Mouse (Mus musculus): ENCODE measurements around the gene Enox1. TPM values are rescaled to one million over a fixed set of nuclear protein-coding genes. Genes with fewer than 3 reads are reported as not detected.
"Not testable (repeated sequence)": the region's sequence is repeated elsewhere in the genome, so short reads cannot be mapped to it uniquely, and the experiment has no call there.

Enox1 gene
- total RNA-seq, 4 experiments from 2014 or later: 0.31 to 1.0 (median 0.69) TPM

DNA sequence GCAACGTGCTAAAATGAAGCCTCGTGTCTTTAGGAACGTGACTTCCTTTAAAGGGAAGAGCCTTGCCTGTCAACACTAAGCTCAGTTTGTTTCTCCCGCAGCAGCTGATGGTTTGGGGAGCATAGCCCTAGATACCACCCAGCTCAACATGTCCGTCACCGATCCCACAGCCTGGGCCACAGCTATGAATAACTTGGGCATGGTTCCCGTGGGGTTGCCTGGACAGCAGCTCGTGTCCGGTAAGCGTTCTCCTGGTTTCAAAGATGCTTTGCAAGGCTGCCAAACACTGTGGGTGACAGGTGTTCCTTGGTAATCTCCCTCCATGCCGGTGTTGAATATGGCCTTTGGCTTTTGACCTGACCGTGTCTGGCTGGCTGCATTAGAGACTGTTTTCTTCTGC lies 351.5 kb downstream of the Enox1 start:
- peak; percentile 47 to 70 for DNase-seq (ENCODE audit: low spot score in 2 of 2)

- no peak for DNase-seq (ENCODE audit: low spot score in 2 of 2)
Observed at GRCm38 (mm10) chr14:77509042-77509441, 352.5 kb downstream of the Enox1 start.

- no peak for DNase-seq (ENCODE audit: low spot score in 2 of 2)
Observed at GRCm38 (mm10) chr14:77509924-77510323, 353.4 kb downstream of the Enox1 start.

DNA sequence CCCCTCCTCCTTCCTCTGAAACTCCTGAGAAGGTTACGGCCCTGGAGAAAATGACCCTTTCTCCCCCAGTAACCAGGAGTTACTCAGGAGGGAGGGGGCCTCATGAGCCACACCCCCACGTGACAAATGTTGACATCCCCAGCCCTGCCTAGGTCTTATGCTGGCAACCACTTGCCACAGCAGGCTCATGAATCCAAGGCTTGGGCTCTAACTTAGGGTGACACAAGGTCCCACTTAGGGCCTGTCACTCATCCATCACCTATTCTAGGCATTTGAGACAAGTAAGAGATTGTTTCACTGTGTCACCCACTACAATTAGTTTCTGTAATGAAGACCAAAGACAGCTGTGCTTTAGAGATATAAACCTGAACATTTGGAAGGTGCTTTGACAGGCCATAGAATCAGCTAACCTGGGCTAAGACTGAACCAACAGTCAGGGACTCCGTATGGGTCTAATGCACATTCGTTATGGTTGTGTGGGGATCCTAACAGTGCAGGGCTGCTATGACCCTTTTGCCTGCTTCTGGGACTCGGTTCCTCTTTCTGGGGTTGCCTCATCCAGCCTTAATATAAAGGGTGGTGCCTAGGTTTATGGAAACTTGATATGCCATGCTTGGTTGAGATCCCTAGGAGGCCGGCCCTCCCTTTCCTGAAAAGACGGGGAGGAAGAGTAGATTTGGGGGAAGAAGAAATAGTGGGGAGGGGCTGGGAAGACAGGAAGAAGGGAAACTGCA lies 354.7 kb downstream of the Enox1 start:
- DNase-seq (ENCODE audit: low spot score in 2 of 2): no peak

DNA sequence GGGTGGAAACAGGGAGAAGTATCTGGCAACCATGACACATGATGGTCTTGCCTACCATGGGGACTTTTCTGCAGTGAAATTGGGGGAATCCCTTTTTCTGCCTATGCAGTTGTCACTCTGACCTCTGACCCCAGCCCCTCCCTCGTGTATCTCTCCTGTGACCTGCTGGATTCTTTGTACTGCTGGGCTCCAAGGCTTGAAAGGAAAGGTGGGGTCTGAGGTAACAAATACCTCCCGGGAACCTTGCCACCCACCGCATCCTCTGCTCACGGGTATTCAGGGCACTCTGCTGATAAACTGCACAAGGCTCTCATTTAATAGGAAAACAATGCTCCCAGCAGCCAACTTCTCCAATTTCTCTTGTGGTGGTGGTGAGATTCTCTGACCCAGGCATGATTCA lies 361.5 kb downstream of the Enox1 start:
- DNase-seq (ENCODE audit: low spot score in 2 of 2): no peak

DNA sequence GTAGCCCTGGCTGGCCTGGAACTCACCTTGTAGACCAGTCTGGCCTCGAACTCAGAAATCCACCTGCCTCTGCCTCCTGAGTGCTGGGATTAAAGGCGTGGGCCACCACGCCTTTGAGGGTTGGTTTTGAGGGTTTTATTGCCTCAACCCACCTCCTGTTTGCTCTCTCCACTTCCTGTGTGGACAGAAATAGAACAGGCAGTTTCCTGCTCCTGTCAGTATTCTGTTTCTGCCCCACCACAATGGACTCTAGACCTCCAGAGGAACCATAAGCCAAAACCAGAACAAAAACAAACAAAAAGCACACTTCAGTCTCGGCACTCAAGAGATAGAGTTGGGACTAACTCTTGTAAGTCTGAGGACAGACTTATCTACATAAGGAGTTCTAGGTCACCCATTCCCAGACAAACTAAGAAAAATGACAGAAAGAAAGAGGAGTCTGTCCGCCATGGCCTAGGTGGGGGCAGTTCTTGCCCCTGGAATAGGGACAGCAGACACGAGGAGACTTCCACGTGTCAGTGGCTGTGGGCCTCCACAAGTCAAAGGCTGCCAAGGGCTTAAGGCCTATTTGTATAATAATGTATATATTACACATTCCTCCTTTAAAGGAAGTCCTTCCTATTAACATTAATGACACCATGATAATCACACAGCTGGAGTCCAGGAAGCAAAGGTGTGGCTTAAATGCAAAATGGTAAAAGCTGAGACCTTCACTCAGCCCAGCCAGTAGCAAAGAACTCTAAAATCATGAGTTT lies 362.6 kb downstream of the Enox1 start:
- DNase-seq (ENCODE audit: low spot score in 2 of 2): no peak

DNA sequence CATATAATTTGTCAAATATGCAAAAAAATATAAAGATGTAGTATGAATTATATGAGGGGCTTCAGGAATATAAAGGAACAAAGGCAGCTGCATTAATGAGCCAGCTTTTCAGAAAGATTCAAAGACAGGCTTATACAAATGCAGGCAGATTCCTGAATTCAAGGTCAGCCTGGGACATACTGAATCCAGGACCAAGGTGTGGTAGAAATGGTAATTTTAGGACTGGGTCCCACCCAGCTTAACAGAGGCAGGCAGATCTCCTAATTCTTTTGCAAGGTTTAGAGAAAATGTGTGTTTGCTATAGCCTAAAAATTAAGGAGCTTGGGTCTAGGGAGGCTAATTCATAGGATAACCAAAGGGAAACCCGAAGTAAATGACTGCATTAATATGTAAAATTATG lies 363.1 kb downstream of the Enox1 start:
- no peak for DNase-seq (ENCODE audit: low spot score in 2 of 2)

DNA sequence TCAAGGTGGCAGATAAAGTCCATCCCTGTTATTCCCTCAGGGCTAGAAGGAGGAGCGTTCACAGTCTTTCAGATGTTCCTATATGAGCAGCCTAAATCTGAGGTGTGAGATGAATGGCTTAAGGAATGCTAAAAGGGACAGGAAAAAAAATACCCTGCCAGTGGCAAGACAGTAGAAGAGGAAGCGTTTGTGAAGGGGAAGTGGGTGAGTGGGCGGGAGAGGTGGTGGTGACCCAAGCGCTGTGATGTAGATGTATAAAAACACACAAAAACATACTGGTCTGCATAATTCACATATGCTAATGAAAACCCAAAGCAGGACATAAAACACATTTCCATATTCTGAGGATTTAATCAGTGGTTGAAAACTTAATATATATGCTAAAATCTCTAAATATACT lies 367.7 kb downstream of the Enox1 start:
- DNase-seq (ENCODE audit: low spot score in 2 of 2): no peak

DNA sequence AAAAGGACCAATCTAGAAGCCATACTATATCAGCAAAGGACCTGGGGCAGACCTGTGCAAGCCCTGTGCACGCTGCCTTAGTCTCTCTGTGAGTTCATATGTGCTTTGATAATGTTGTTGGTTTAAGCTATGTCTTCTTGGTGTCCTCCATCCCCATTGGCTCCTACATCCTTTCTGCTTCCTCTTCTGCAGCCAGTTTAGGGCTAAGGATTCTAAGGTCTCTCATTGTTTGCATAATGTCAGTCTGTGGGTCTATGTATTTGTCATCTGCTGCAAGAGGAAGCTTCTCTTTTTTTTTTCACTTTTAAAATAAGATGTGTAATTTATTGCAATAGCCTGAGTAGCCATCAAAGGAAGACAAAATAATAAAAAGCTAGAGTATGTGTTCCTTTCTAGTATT lies 369.7 kb downstream of the Enox1 start:
- no peak for DNase-seq (ENCODE audit: low spot score in 2 of 2)

DNA sequence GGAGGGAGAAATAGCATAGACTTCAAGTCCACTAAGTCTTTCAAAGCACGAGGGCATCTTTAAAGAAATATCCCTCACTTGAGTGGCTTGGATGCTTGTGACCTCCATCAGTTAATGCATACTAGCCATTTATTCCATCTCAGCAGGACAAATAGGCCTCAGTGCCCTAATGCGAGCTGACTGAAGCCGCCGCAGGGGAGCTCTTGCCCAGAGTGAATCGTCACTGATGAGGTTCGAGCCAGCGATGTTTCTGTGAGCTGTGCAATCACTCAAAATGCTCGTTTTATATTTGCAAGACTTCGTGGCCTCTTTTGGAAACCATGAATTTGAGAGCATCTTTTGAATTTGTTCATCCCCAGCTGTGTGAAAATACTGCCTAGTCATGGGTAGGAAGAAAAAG lies 372.6 kb downstream of the Enox1 start:
- no peak for DNase-seq (ENCODE audit: low spot score in 2 of 2)

DNA sequence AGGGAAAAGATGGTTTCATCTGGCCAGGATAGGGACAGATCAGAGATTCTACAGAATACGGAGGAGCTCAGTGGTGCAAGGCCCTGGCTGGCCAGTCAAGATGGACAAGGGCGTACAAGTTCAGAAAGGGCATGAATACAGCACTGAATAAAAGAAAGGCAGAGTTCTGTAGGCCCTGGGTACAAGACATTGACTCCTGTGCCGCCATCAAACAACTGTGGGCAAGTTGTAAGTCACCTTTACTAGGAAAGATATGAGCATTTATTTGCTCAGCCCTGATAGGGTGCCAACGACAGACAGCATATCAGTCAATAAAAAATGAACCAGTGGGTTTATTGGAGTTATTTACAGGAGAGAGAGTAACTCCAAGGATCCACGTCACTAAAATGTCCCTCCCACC lies 373.1 kb downstream of the Enox1 start:
- no peak for DNase-seq (ENCODE audit: low spot score in 2 of 2)

GRCm38 (mm10) chr14:77533638-77534037 lies 377.1 kb downstream of the Enox1 start:
- DNase-seq (ENCODE audit: low spot score in 2 of 2): no peak

- no peak for DNase-seq (ENCODE audit: low spot score in 2 of 2)
Observed at GRCm38 (mm10) chr14:77534120-77534519, 377.6 kb downstream of the Enox1 start.

- no peak for DNase-seq (ENCODE audit: low spot score in 2 of 2)
Observed at GRCm38 (mm10) chr14:77536592-77536991, 380.0 kb downstream of the Enox1 start.

DNA sequence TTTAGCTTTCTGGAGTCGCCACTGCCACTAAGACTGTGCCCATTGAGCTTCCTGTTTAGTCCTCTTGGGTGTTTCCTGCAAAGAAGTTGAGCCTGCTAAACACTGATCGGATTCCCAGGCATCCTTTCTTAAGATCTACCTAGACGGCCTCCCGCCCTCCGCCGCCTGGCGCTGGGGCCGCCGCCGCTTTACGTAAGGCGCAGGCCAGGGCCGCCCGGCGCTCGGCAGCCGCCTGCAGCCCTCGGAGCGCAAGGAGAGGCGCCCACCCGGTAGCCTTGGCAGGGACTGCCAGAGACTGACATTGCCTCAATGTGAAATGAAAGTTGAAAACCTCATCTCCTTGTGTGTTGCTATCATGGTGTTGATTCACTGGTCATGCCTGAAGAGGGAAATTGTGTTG lies 383.0 kb downstream of the Enox1 start:
- not testable (repeated sequence) for DNase-seq (ENCODE audit: low spot score in 2 of 2)

GRCm38 (mm10) chr14:77541925-77542324 lies 385.4 kb downstream of the Enox1 start:
- DNase-seq (ENCODE audit: low spot score in 2 of 2): no peak

GRCm38 (mm10) chr14:77546531-77547274 lies 390.1 kb downstream of the Enox1 start:
- DNase-seq (ENCODE audit: low spot score in 2 of 2): no peak

DNA sequence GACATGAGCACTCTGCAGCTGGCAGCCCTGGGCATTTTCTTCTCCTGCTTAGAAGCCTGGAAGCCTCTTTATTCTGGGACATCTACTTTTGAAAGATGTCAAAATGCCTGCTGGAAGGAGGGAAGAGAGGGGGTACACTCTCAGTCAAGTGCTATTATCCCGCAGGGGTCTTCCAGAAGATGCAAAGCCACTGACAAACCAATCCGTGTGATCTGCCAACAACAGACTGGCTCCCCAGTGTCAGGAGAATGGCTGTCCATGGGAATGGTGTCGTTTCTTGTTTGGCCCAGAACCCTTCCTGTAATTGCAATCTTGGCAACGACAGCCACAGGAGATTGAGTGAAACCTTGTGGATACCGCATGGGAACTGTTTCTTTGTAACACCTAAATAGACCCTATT lies 390.8 kb downstream of the Enox1 start:
- no peak for DNase-seq (ENCODE audit: low spot score in 2 of 2)

- DNase-seq (ENCODE audit: low spot score in 2 of 2): no peak
Observed at GRCm38 (mm10) chr14:77548963-77549362, 392.4 kb downstream of the Enox1 start.

DNA sequence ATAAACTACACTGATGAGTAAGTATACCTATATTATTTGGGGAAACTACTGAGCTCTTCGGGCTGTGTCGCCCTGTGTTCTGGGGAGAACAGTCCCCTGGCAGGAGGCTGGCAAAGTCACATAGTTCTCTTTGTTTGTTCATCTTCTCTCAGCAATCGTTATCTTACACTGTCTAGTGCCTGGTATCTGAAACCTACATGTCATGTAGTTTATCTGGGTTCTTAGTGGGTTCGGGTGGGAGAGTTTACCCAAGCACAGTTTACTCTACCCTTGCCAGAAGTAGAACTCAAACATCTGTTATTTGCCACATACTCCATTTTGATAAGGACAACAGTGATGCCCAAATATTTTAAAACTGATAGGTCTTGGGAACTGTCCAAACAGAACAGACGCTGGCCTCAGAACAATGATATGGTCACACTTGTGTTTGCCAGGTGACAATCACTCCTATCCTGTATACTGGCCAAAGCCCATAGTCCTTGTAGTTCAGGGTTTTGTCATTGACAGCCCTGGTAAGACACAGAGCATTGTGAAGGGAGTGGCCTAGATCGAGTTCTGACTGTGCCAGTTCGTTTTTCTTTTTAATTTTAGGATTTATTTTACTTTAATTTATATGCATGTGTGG lies 401.0 kb downstream of the Enox1 start:
- DNase-seq (ENCODE audit: low spot score in 2 of 2): no peak

GRCm38 (mm10) chr14:77558910-77559309 lies 402.3 kb downstream of the Enox1 start:
- no peak for DNase-seq (ENCODE audit: low spot score in 2 of 2)

- no peak for DNase-seq (ENCODE audit: low spot score in 2 of 2)
Observed at GRCm38 (mm10) chr14:77559792-77560191, 403.2 kb downstream of the Enox1 start.

All from gastrocnemius, adult 8-10 months (tissue).